Mouse (Mus musculus) layer of hippocampus, postnatal 14 days (tissue): ENCODE data around the gene Wsb1. TPM values are rescaled to one million over a fixed set of nuclear protein-coding genes. Genes with fewer than 3 reads are reported as not detected.

ENCODE experiments used
- DNase-seq, 2 experiments: peaks; one replicate each; pipeline ENCODE4 v3.0.0; 2021 to 2022; ENCODE audit warnings: low spot score in 2 of 2, mixed read lengths in 1 of 2
- total RNA-seq, 2 experiments: library from RNA; stranded (reverse); gene quantifications; 2 replicates each; pipeline ENCODE4 v1.2.3; 2021

Gene Wsb1
- total RNA-seq, 2 experiments from 2014 or later = 68.9 to 83.3 TPM

DNA sequence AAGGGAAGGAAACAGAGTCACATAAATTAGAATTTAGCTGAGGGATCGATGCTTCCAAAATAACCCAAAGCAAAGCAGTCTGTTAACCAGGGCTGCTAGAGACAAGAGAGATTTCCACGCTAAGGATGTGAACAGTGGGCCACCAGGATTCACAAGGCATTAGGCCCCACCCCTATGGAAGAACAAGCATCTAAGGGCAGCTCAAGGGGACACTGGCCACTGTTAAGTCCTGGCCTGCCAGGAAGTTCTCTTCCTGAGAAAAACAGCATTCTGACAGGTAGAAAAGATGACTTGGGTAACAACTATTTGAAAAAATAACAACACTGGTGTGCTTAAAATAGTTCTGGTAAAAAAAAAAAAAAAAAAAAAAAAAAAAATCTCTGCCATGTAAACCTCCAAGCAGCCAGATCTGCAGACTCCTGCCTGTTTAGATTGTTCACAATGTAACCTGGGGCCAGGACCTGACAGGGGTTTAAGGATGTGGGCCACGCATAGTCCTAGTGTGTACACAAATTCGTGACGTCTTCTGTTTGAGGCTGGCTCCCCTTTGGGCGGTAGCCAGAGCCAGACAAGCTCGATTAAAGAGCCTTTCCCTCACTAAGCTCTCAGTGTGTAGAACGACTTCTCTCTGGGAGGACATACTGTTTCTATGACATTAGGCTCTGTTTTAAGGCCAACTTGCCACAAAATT, 35.4 kb downstream of the Wsb1 start:
- no peak for DNase-seq

- DNase-seq = no peak
These were observed 36.4 kb downstream of the Wsb1 start for GRCm38 (mm10) chr11:79218061-79218460.

GRCm38 (mm10) chr11:79217133-79217532, 37.3 kb downstream of the Wsb1 start:
- no peak for DNase-seq

GRCm38 (mm10) chr11:79215539-79215938, 38.9 kb downstream of the Wsb1 start:
- DNase-seq = no peak

GRCm38 (mm10) chr11:79214015-79214418, 40.5 kb downstream of the Wsb1 start:
- DNase-seq = peak; percentile 87 to 89

GRCm38 (mm10) chr11:79209882-79210471, 44.5 kb downstream of the Wsb1 start:
- no peak for DNase-seq

- no peak for DNase-seq
These were observed 45.4 kb downstream of the Wsb1 start for GRCm38 (mm10) chr11:79209113-79209512.

GRCm38 (mm10) chr11:79208462-79208861, 46.0 kb downstream of the Wsb1 start:
- no peak for DNase-seq

DNA sequence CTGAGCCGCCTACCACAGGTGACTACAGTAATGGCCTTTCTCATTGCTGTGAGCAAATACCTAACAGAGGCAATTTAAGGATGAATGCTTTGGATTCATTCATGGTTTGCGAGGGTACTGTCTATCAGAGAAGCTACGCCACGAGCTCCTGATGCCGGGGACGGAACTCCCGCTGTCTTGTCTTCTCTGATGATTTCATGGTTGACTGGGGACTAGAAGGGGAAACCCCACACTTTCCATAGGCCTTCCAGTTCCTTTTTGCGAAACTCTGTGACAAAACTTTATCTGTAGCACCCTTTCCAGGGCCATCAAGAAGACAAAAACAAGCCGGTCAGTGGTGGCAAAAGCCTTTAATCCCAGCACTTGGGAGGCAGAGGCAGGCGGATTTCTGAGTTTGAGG, 46.8 kb downstream of the Wsb1 start:
- DNase-seq = no peak

DNA sequence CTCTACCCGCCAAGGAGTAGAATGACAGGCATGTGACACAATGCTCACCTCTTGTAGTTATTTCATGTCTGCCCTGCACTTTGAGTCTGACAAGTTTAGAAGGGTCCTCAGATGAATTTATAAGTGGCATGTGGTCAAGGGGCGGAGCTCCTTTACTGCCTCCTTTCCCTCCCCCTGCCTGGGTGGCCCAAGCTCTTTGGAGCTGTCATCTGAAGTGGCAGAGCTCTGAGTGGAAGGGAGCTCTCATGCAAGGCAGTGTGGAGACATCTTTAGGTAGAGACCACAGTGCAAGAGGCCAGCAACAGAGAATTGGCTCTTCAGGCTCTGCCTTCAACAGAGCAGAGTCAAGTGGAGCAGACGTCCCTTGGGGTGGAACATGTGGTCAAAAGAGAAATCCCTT, 50.0 kb downstream of the Wsb1 start:
- no peak for DNase-seq

- DNase-seq = no peak
These were observed 54.0 kb downstream of the Wsb1 start for GRCm38 (mm10) chr11:79200502-79200901.

GRCm38 (mm10) chr11:79198562-79198961, 55.9 kb downstream of the Wsb1 start:
- no peak for DNase-seq

DNA sequence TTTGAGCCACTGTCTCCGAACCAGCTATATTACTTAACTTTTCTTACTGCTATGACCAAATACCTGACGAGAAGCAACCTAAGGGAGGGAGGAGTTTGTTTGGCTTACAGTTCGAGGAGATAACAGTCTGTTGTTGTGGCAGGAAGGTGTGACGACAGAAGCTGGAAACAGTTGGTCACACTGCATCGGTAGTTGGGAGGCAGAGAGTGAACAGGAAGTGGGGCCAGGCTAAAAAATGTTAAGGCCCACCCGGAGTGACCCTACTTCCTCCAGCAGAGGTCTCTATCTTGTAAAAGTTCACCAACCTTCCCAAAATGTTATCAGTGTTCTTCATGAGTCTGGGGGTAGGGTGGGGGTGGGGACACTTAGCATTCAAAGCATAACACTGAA, 56.6 kb downstream of the Wsb1 start:
- no peak for DNase-seq

- no peak for DNase-seq
These were observed 57.3 kb downstream of the Wsb1 start for GRCm38 (mm10) chr11:79196876-79197845.

DNA sequence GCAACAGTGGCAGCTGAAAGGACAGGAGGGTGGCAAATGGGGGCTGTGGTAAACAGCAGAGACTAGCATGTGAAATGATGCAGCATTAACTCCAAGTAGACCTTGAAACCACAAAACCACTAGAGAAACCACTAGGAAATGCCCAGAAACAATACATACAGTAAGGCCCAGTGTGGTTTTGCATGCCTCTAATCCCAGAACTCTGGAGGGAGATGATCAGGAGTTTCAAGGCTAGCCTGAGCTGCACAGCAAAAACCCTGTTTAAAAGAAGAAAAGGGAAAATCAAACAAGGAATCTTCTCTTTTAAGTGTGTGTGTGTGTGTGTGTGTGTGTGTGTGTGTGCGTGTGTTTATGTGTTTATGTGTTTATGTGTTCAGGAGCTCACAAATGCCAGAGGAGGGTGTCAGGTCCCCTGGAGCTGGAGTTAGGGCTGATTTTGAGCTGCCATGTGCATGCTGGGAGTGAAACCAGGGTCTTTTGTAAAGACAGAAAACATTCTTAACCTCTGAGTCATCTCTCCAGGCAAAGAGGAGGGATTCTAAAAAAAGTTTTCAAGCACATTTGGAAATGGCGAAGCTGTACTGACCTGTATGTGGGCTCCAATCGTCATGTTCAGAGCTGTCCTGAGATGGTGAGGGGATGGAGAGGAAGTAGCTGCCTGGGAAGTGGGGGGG, 58.1 kb downstream of the Wsb1 start:
- DNase-seq = no peak

GRCm38 (mm10) chr11:79192176-79192575, 62.3 kb downstream of the Wsb1 start:
- DNase-seq = no peak

DNA sequence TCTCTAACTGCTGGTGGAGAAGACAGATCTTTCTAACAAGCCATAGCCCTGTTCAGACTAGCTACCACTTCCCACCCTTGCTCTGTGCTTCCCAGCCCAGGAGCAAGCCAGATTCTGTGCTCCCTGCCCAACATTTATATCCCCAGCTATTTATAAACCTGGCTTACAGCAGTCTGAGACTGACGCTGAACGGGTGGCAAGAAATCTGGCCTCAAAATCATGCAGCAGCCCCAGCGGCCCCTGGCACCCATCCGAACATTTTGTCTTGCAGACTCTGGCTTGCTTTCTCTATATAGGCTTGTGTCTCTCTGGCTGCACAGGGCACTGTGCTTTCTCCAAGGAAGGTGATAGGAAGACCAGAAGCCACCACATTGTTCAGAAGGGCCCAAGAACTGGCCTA, 63.3 kb downstream of the Wsb1 start:
- DNase-seq = no peak

DNA sequence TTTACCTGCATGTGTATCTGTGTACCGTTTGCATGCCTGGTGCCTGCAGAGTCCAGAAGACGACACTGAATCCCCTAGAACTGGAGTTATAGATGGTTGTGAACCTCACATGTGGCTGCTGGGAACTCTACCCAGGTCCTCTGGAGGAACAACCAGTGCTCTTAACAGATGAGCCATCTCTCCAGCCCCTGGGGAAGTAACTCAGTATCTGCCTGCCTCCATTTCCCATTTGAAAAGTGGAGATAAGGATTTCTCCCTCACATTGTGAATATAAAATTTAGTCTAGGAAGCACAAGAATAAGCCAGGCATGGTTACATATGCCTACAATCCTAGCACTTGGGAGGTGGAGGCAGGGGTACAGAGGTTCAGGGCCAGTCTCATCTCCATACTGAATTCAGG, 64.2 kb downstream of the Wsb1 start:
- DNase-seq = no peak
